Mouse (Mus musculus) kidney, adult 2 months (tissue): ENCODE results near the gene Cdkn2a.

Experiments
- CTCF ChIP-seq: fragments of 200-500 bp; conservative IDR thresholded peaks from 2 replicates; pipeline ENCODE4 v1.5.1; 2011; ENCODE audit warnings: low read depth, mild to moderate bottlenecking, control low read depth, low read length, moderate library complexity, mixed read lengths; ENCODE audit not compliant: insufficient read depth, insufficient read length
- POLR2A ChIP-seq: fragments of 200-500 bp; IDR thresholded peaks from one replicate; pipeline ENCODE4 v1.6.1; 2011; ENCODE audit warnings: low read depth, low read length, control low read depth

DNA sequence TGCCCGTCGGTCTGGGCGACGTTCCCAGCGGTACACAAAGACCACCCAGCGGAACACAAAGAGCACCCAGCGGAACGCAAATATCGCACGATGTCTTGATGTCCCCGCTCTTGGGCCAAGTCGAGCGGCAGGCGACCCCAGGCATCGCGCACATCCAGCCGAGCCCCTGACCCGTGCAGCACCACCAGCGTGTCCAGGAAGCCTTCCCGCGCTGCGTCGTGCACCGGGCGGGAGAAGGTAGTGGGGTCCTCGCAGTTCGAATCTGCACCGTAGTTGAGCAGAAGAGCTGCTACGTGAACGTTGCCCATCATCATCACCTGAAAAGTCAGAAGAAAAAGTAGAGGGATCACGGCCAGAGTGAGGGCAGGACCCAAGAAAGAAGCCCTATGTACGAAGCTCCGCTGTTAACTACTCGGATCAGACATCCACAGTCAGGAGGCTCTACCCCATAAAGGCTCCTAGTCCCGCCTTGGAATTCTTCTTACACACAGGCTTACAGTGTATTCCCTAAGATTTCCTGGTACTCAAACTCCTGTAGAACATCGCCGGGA is 17.7 kb downstream of the Cdkn2a start:
- TF ChIP-seq CTCF (no peak), POLR2A (no peak)
